8 mouse cellular contexts compared by ENCODE assay signal in genomic region chr4:37034200-37034599, GRCm38 (mm10).
DNase-seq lines count a peak whose midpoint lies in the region; ATAC-seq and TF ChIP-seq lines count a peak whose summit lies in the region.

No protein-coding gene starts in this region.

- no peaks in the 10 kb centered on the region for H3K9me3 ChIP-seq in lung, postnatal 0 days (ENCODE audit: low read length)

- H3K9ac ChIP-seq in lung, postnatal 0 days (replicated peaks; ENCODE audit: low read depth): no peak overlapping the region

- peak overlapping the region; percentile 52 for H3K4me3 ChIP-seq in cerebellum, adult 2 months (replicated peaks; ENCODE audit: insufficient read depth, low read depth, low read length)
- H3K4me3 ChIP-seq in lung, postnatal 0 days (ENCODE audit: low read depth, low read length): no peak overlapping the region
- H3K4me3 ChIP-seq in gastrocnemius, adult 2 months: no peak overlapping the region

- peak; percentile 2 to 7 for DNase-seq in cerebellum, adult 2 months
- no peak for DNase-seq in cerebellum, adult 11-12 months
- peak; percentile 11 for DNase-seq in lung, postnatal 0 days (ENCODE audit: low spot score)
- no peak for DNase-seq in lung, postnatal 14 days
- DNase-seq in left cerebral cortex, adult 8-10 months (ENCODE audit: low spot score in 2 of 2): peak; percentile 11 to 19
- DNase-seq in right cerebral cortex, postnatal 36 days (ENCODE audit: low spot score in 2 of 2): peak; percentile 23 to 32
- DNase-seq in gastrocnemius, adult 2 months: no peak

- intact Hi-C loops in gastrocnemius, adult 2 months (cut with DNase I): no loop called here

- no peaks in the 10 kb centered on the region for H3K36me3 ChIP-seq in lung, postnatal 0 days (ENCODE audit: insufficient read depth, low read length)

- H3K4me1 ChIP-seq in cerebellum, adult 2 months (ENCODE audit: control insufficient read depth, insufficient read depth, low read length): no peaks in the 10 kb centered on the region
- no peaks in the 10 kb centered on the region for H3K4me1 ChIP-seq in lung, postnatal 0 days (ENCODE audit: insufficient read depth, low read depth, low read length)

- no peaks in the 10 kb centered on the region for H3K27me3 ChIP-seq in cerebellum, adult 2 months (ENCODE audit: control insufficient read depth, insufficient read depth, low read length)
- no peaks in the 10 kb centered on the region for H3K27me3 ChIP-seq in lung, postnatal 0 days (replicated peaks; ENCODE audit: insufficient read depth, low read length)

- no peak for ATAC-seq in lung, postnatal 0 days
- no peak for ATAC-seq in megakaryocyte-erythroid progenitor cell, adult 5-6 weeks (replicated peaks; ENCODE audit: low FRiP score, low TSS enrichment, poor library complexity, severe bottlenecking)

- H3K27ac ChIP-seq in cerebellum, adult 2 months (ENCODE audit: insufficient read depth, low read length): no peak overlapping the region
- no peak overlapping the region for H3K27ac ChIP-seq in lung, postnatal 0 days (ENCODE audit: low read length)
- no peak overlapping the region for H3K27ac ChIP-seq in gastrocnemius, adult 2 months

- TF ChIP-seq POLR2A in cerebellum, adult 2 months (IDR thresholded peaks at IDR 0.05; ENCODE audit: borderline replicate concordance, insufficient read depth, low read length): no peak

- TF ChIP-seq EP300 in lung, postnatal 0 days (IDR thresholded peaks at IDR 0.05): no peak

- TF ChIP-seq CTCF in cerebellum, adult 2 months (IDR thresholded peaks at IDR 0.05; ENCODE audit: borderline replicate concordance, insufficient read depth, low read depth, low read length): no peak
- no peak for TF ChIP-seq CTCF in lung, postnatal 0 days (IDR thresholded peaks at IDR 0.05)
- no peak for TF ChIP-seq CTCF in gastrocnemius, adult 2 months (IDR thresholded peaks at IDR 0.05)

- 5% methylated on average over 13 of the region's 13 CpGs for WGBS in cerebellum, adult 2 months
- WGBS in lung, postnatal 0 days: 41% methylated on average over 13 of the region's 13 CpGs

- H3K4me2 ChIP-seq in lung, postnatal 0 days (replicated peaks; ENCODE audit: low read depth, low read length): no peak overlapping the region

Comparison
In these comparisons a context has a peak if more than half of its experiments do, and no peak if none do; other contexts are left out.
1. DNase-seq: peak in cerebellum, adult 2 months (2 of 2), lung, postnatal 0 days (single experiment), left cerebral cortex, adult 8-10 months (2 of 2) and right cerebral cortex, postnatal 36 days (2 of 2); none in cerebellum, adult 11-12 months (single experiment), lung, postnatal 14 days (single experiment) and gastrocnemius, adult 2 months (single experiment).